Mouse (Mus musculus) embryonic fibroblast, embryonic 13.5 days (primary cell): Measurements from ENCODE around the gene Gm20431.

Source experiments
- CTCF ChIP-seq: IDR thresholded peaks from 2 replicates; pipeline ENCODE4 v1.5.1; 2011; ENCODE audit warnings: mild to moderate bottlenecking, control low read depth, low read length, moderate library complexity, borderline replicate concordance; ENCODE audit not compliant: insufficient read depth
- POLR2A ChIP-seq: IDR thresholded peaks from 2 replicates; pipeline ENCODE4 v1.6.1; 2011; ENCODE audit warnings: low read depth, mild to moderate bottlenecking, control low read depth, low read length, moderate library complexity

DNA sequence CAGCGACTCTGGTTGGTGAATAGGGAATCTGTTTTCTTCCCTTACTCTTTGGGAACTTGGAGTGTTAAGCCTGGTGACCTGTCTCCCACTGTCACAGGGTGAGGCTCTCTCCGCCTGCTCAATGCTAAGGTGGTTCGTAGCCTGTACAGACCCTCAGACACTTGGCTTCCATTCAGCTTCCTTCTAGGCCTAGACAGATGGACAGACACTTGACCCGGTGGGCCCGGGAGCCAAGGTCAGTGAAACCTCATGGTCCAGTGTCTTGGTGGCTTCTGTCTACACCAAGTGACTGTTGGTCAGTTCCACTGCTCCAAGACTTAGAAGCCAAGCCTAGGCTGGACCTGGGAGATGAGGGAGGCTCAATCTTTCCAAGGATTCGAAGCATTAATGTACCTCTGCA lies 30.1 kb upstream of the Gm20431 start:
- TF ChIP-seq CTCF (no peak), POLR2A (no peak)
